Mouse (Mus musculus): ENCODE measurements around the gene Papss2. TPM values are rescaled to one million over a fixed set of nuclear protein-coding genes. Genes with fewer than 3 reads are reported as not detected.

Papss2 gene
- 3.2 and 3.3 TPM in 2 replicates for polyA plus RNA-seq (2012; rRNA removed)

DNA sequence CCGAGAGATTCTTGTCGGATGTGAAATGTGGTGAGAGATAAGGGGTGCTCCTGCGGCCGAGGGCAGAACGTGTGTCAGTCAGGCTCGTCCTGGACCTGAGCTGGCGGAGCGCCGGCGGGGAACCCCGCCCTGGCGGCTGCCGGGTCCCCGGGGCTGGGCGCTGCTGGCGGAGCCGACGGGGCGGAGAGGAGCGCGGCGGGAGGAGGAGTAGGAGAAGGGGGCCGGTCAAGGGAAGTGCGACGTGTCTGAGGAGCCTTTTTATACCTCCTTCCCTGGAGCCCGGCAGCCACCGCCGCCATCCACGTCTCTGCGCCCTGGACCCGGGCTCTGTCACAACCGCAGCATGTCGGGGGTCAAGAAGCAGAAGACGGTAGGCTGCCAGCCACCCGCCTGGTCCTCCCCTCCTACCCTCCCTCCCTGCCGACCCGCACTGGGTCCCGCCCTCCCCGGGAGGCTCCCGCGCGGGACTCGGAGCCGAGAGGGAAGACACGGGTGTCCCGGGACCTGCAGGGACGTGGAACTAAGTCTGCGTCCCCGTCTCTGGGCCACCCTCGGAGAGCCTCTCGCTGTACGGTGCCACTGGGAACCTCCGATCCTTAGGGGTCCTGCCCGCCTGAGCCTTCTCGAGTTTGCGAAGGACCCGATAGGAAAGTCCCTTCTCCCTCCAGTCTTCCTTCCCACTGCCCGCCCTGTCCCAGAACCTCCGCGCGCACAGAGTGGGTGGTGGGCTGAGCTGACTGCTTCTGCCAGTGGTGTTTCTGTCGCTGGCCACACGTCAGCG lies at the start of gene Papss2:
TSS of gene Papss2 (plus strand) at position 285 of the 781 bp plus-strand sequence.

Other genes starting within 250 kb of the Papss2 start
- gene Sgms1, start 206.1 kb upstream of the Papss2 start, polyA plus RNA-seq (2012; rRNA removed) = 15.0 and 19.2 TPM in 2 replicates
- 35.0 and 42.6 TPM in 2 replicates for gene Rpl9-ps6, start 129.2 kb upstream of the Papss2 start, polyA plus RNA-seq (2012; rRNA removed)
- gene Minpp1, start 110.0 kb upstream of the Papss2 start, polyA plus RNA-seq (2012; rRNA removed) = 33.4 and 41.8 TPM in 2 replicates
- 10.7 and 12.9 TPM in 2 replicates for gene Atad1, start 144.0 kb downstream of the Papss2 start, polyA plus RNA-seq (2012; rRNA removed)
- 4.7 and 5.4 TPM in 2 replicates for gene Pten, start 161.7 kb downstream of the Papss2 start, polyA plus RNA-seq (2012; rRNA removed)

All from liver, embryonic 14 days (tissue).